Mouse (Mus musculus): ENCODE data around the gene Rrm2.
"Not testable (repeated sequence)": the region's sequence is repeated elsewhere in the genome, so short reads cannot be mapped to it uniquely, and the experiment has no call there.

Rrm2 gene

GRCm38 (mm10) chr12:24705502-24706263, 2.4 kb upstream of the Rrm2 start:
- no peak for DNase-seq

DNA sequence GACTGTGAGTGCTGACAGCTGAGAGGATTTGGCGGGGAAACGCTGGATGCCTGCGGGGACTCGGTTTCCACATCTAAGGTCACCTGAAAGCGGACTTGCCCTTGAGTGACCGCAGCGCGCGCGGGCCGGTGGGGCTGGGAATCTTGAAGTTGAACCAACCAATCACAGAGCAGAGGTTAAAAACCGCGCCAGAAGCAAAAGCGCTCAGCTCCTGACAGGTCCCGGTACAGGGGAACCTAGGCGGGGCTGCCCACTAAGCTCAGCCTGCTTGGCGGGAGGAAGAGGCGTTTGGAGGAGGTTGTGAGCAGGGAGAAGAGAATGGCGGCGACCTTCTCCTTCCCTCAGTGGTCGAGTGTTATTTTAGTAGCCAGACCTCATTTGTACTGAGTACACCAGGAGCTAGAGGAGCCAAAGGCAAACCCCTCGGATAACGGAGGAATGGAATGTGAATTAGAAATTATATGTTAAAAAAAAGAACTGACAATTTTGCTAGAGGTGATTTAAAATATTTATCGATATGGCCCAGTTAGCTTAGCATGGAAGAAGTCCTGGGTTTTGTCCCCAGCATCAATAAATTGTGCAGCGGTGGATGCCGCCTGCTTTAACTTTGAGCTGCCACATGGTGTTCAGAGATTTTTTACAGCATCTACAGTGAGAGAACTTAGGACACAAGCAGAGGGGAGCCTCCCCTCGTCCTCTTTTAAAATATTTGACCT, 1.1 kb upstream of the Rrm2 start:
- no peak for DNase-seq

GRCm38 (mm10) chr12:24707480-24707802, 600 bp upstream of the Rrm2 start:
- DNase-seq = no peak

DNA sequence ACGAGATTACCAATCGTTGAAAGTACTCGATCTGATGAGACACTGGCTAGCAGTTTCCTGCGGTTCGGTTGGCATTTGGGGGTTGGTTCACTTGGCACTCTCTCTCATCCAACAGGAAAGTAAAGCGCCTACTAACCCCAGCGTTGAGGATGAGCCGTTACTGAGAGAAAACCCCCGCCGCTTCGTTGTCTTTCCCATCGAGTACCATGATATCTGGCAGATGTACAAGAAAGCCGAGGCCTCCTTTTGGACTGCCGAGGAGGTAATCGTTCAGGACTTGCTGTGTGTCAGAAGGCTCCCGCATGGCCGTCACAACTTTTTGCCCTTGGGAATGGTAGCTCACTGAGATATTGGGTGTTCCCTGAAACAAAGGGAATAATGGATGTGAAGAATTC, 780 bp downstream of the Rrm2 start:
- no peak for DNase-seq

DNA sequence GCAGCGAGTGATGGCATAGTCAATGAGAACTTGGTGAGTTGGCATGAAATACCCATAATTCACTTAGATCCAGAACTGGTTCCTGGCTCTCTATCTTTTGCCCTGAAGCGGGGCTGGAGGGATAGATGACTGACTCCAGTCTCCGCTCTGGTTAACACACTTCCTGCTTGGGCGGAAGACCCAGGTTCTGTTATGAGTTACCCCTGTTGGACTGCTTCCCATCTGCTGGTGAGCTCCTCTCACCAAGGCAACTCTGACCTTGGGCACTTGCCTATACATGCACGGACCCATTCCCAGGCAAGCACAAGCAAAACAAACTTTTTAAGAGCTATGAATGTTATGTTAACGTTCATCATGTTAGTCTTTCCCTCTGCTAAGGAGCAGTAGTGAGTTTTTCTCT, 1.4 kb downstream of the Rrm2 start:
- no peak for DNase-seq

GRCm38 (mm10) chr12:24709831-24710508, 1.9 kb downstream of the Rrm2 start:
- peak; percentile 38 to 39 for DNase-seq

DNA sequence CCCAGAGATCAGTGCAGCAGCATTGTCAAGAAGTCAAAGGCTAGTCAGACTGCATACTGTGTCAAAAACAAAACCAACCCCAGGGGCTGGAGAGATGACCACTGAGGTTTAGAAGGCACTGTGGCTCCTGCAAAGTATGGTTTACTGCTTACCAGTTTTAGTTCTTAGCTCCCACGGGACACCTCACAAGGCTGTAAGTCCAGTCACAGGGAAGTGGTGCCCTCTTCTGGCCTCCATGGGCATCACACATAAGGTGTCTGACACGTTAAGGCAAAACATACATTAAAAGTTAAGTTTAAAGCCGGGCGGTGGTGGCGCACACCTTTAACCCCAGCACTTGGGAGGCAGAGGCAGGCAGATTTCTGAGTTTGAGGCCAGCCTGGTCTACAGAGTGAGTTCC, 2.6 kb downstream of the Rrm2 start:
- DNase-seq = peak; percentile 15 to 22

GRCm38 (mm10) chr12:24712396-24712795, 4.4 kb downstream of the Rrm2 start:
- no peak for DNase-seq

DNA sequence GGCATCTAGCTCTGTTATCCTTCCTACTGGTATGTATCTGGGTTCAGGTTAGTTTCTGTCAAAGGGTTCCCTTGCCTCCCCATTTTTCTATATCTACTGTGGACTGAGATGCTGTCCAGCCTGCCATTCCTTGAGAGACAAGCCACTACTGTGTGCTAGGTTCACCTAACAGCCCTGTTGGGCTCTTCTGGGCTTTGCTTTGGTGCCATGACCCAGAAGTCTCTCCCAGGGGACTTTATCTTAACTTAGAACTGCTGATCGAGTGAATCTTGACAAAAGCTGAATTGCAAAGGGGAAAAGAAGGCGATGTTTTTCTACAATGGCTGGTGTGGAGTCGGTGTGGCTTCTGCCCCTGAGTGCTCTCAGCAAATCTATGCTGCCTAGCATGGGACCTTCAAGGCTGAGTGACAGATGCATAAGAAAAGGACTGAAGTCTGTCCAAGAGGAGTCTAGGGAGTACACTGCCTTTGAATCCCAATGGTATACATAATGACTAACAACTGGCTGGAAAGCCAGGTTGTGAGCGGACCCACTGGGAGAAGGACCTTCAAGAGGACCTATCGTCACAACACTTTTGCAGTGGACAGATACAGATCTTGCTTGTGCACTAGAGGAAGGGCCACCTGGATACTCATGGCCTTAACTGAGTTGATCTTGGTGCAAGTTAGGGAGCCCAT, 6.7 kb downstream of the Rrm2 start:
- DNase-seq = no peak

- no peak for DNase-seq
These were observed 7.3 kb downstream of the Rrm2 start for GRCm38 (mm10) chr12:24715268-24715896.

- DNase-seq = peak; percentile 29 to 59
These were observed 8.8 kb downstream of the Rrm2 start for GRCm38 (mm10) chr12:24716721-24717301.

GRCm38 (mm10) chr12:24723434-24723833, 15.4 kb downstream of the Rrm2 start:
- no peak for DNase-seq

GRCm38 (mm10) chr12:24723859-24724258, 15.8 kb downstream of the Rrm2 start:
- no peak for DNase-seq

DNA sequence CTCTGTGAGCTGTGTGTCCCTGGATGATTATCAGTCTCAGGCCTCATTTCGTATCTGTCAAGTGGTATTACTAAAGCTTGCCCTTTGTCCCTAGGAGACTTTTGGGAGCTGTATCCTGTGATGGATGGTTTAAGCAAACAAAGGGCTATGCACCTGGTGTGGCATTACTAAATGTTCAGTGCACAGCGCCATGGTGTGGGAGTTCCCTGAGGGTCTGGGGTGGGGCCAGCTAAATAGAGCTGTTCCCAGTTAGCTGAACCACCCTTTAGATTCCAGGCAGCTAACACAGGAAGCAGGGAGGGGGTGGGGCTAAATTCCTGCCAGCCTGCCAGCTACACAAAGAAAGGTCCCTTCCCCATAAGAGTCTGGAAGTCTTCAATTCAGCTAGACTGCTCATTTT, 16.3 kb downstream of the Rrm2 start:
- no peak for DNase-seq

GRCm38 (mm10) chr12:24734828-24735394, 26.9 kb downstream of the Rrm2 start:
- DNase-seq = peak; percentile 78 to 80

DNA sequence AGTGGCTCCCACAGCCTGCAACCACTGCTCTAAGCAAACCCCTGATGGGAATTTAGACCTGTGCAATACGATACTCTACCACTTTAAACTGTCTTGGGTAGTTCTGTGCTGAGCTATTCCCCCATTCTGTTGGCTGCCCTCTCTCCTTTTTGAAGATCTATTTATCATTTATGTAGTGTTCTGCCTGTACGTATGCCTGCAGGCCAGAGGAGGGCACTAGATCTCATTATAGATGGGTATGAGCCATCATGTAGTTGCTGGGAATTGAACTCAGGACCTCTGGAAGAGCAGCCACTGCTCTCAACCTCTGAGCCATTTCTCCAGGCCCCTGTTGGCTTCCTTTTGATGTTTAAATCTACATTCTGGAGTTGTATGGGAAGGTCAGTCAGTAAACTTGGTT, 28.9 kb downstream of the Rrm2 start:
- no peak for DNase-seq

DNA sequence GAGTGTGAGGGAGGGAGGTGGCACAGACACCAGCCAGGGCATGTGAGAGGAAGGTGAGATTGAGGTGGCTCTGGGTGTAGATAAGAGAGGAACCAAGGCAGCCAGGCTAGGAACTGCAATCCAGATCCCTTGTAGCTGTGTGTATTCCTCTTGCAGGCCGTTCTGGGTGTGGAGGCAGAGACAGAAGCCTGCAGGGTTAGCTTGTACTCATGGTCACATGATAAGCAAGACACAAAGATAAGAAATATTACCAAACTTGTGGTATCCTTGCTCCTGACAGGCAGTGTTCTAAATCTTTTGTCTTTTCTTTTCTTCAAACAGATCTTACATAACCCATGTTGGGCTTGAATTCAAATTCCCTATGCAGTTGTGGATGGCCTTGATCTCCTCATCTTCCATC, 31.9 kb downstream of the Rrm2 start:
- DNase-seq = no peak

GRCm38 (mm10) chr12:24741535-24741934, 33.5 kb downstream of the Rrm2 start:
- not testable (repeated sequence) for DNase-seq

DNA sequence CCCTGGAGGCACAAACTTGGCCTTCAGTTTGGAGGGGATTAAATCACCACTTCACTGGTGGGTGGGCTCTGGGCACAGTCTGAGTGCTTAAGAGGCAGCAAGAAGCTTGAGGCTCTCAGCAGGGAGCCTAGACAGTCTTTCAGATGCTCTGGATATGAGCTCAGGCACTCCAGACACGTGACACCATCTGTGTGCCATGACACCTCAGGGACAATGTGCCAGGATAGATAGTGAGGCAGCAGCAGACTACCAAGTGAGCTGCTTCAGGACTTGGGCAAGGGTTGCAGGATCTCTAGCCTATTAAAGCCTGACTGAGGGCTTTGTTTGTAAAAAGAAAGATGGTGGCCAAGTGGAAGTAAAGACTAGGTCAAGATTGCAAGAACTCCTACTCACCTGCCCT, 36.3 kb downstream of the Rrm2 start:
- no peak for DNase-seq

DNA sequence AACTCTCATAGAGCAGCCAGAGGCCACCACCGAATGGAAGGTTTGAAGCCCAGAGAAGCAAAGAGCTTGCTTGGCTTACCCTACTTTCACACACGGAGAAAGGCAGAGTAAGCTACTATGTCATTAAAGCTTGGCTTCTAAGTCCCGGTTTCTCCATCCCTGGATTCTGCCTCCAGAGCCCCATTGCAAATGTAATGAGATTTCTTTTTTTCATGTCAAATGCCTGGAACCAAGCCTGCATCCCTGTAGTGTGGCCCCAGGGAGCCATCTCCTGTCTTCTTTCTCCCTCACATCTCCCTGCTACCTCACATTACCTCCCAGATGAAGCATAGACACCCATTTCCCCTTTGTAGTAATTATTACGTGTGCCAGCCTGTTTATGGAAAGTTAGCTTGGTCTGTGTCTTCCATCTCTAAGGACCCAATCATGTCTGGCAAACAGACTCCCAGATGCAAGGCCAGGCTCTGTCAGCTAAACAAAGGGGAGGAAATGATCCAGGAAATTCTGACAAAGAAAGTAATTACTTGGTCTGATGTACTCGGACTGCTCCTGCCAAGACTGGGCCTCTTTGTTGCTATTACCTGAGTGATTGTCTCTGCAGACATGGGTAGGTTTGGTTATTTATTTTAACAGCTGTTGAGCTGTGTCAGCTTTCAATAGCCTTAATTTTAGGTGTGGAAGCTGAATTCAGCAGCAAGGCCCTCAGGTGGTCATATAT, 38.7 kb downstream of the Rrm2 start:
- no peak for DNase-seq

GRCm38 (mm10) chr12:24747297-24747696, 39.3 kb downstream of the Rrm2 start:
- DNase-seq = no peak

GRCm38 (mm10) chr12:24750521-24750920, 42.5 kb downstream of the Rrm2 start:
- no peak for DNase-seq
